Mouse (Mus musculus) megakaryocyte, adult 5-6 weeks (primary cell): ENCODE measurements around the gene Eif2ak3. TPM values are rescaled to one million over a fixed set of nuclear protein-coding genes. Genes with fewer than 3 reads are reported as not detected.

Source experiments
- ATAC-seq: 2 replicates; pipeline ENCODE4 v1.8.0; 2016; ENCODE audit warnings: mild to moderate bottlenecking, inconsistent platforms; ENCODE audit not compliant: poor library complexity, severe bottlenecking
- total RNA-seq, 2 experiments: library from RNA; stranded (forward) in 1 of 2; stranded (reverse) in 1 of 2; fragments of 153-499, 151-499 nt in 1 of 2; fragments of 221-1000, 200-1000 nt in 1 of 2; gene quantifications; 2 replicates each; pipeline versions ENCODE4 v1.2.3 to v1.2.4; 2015 to 2017

The Eif2ak3 gene
- total RNA-seq, 2 experiments from 2014 or later = 25.0 to 32.5 TPM

- ATAC-seq = peak; percentile 48; the same call in 1 of the 2 replicates
Observed at GRCm38 (mm10) chr6:70830552-70830951, 13.8 kb upstream of the Eif2ak3 start.

- peak; percentile 75 for ATAC-seq
Observed at GRCm38 (mm10) chr6:70831179-70831839, 13.0 kb upstream of the Eif2ak3 start.

- peak; percentile 94 for ATAC-seq
Observed at GRCm38 (mm10) chr6:70837297-70837696, 7.0 kb upstream of the Eif2ak3 start.

GRCm38 (mm10) chr6:70838532-70838931 lies 5.8 kb upstream of the Eif2ak3 start:
- ATAC-seq = no peak

GRCm38 (mm10) chr6:70840281-70840680 lies 4.0 kb upstream of the Eif2ak3 start:
- no peak for ATAC-seq

GRCm38 (mm10) chr6:70842991-70843390 lies 1.3 kb upstream of the Eif2ak3 start:
- ATAC-seq = no peak

- peak; percentile 13 for ATAC-seq
Observed at GRCm38 (mm10) chr6:70844896-70845646, 756 bp downstream of the Eif2ak3 start.

- ATAC-seq = no peak
Observed at GRCm38 (mm10) chr6:70847386-70847785, 3.1 kb downstream of the Eif2ak3 start.

- ATAC-seq = no peak
Observed at GRCm38 (mm10) chr6:70853371-70853770, 9.1 kb downstream of the Eif2ak3 start.

- ATAC-seq = peak; percentile 82
Observed at GRCm38 (mm10) chr6:70855529-70856309, 11.4 kb downstream of the Eif2ak3 start.

- ATAC-seq = no peak
Observed at GRCm38 (mm10) chr6:70862726-70863125, 18.4 kb downstream of the Eif2ak3 start.

- ATAC-seq = peak; percentile 95
Observed at GRCm38 (mm10) chr6:70864285-70864684, 20.0 kb downstream of the Eif2ak3 start.

- ATAC-seq = no peak
Observed at GRCm38 (mm10) chr6:70866761-70867160, 22.4 kb downstream of the Eif2ak3 start.

GRCm38 (mm10) chr6:70867297-70867696 lies 23.0 kb downstream of the Eif2ak3 start:
- no peak for ATAC-seq

GRCm38 (mm10) chr6:70871511-70871980 lies 27.2 kb downstream of the Eif2ak3 start:
- ATAC-seq = peak; percentile 76

GRCm38 (mm10) chr6:70872128-70872527 lies 27.8 kb downstream of the Eif2ak3 start:
- ATAC-seq = no peak

- ATAC-seq = no peak
Observed at GRCm38 (mm10) chr6:70872570-70872969, 28.3 kb downstream of the Eif2ak3 start.

GRCm38 (mm10) chr6:70874035-70874775 lies 29.9 kb downstream of the Eif2ak3 start:
- ATAC-seq = no peak

- peak; percentile 56; the same call in 1 of the 2 replicates for ATAC-seq
Observed at GRCm38 (mm10) chr6:70875017-70875416, 30.7 kb downstream of the Eif2ak3 start.

GRCm38 (mm10) chr6:70880714-70881304 lies 36.5 kb downstream of the Eif2ak3 start:
- peak; percentile 98 for ATAC-seq
